Comparison of ENCODE assay signal across 32 mouse cellular contexts in genomic region chr4:108631616-108632015, GRCm38 (mm10). TPM values are rescaled to one million over a fixed set of nuclear protein-coding genes. Genes with fewer than 3 reads are reported as not detected.
DNase-seq lines count a peak whose midpoint lies in the region; ATAC-seq and TF ChIP-seq lines count a peak whose summit lies in the region.
"Had no signal": no experiment of that assay in that cellular context is flagged by ENCODE, and none has a peak within 500 bp of the region (broad histone marks: within the 10 kb centered on the region; RNA-seq: fewer than 3 reads in every experiment).

No protein-coding gene starts in this region.

- no peak overlapping the region for H3K9ac ChIP-seq in hindbrain, postnatal 0 days (replicated peaks; ENCODE audit: low read length)
- H3K9ac ChIP-seq: embryonic facial prominence, embryonic 12.5 days; embryonic facial prominence, embryonic 15.5 days; forebrain, embryonic 12.5 days; forebrain, embryonic 15.5 days; heart, embryonic 12.5 days; heart, embryonic 15.5 days; hindbrain, embryonic 13.5 days had no signal

- H3K4me3 ChIP-seq in hindbrain, postnatal 0 days (ENCODE audit: low read length) = no peak overlapping the region
- H3K4me3 ChIP-seq: embryonic facial prominence, embryonic 12.5 days; embryonic facial prominence, embryonic 15.5 days; forebrain, embryonic 12.5 days; forebrain, embryonic 15.5 days; heart, embryonic 12.5 days; heart, embryonic 15.5 days; hindbrain, embryonic 10.5 days; hindbrain, embryonic 13.5 days had no signal

- H3K4me2 ChIP-seq in hindbrain, postnatal 0 days (ENCODE audit: low read depth, low read length) = no peak overlapping the region
- H3K4me2 ChIP-seq: embryonic facial prominence, embryonic 12.5 days; embryonic facial prominence, embryonic 15.5 days; forebrain, embryonic 12.5 days; forebrain, embryonic 15.5 days; heart, embryonic 12.5 days; heart, embryonic 15.5 days; hindbrain, embryonic 13.5 days had no signal

- TF ChIP-seq CTCF in hindbrain, postnatal 0 days (IDR thresholded peaks at IDR 0.05; ENCODE audit: low read depth) = no peak

- no peaks in the 10 kb centered on the region for H3K4me1 ChIP-seq in hindbrain, postnatal 0 days (ENCODE audit: insufficient read depth, low read length)
- H3K4me1 ChIP-seq: embryonic facial prominence, embryonic 12.5 days; embryonic facial prominence, embryonic 15.5 days; forebrain, embryonic 15.5 days; heart, embryonic 12.5 days; heart, embryonic 15.5 days; hindbrain, embryonic 13.5 days had no signal

- WGBS in hindbrain, postnatal 0 days = 97% methylated on average over 4 of the region's 4 CpGs

- no peak overlapping the region for H3K27ac ChIP-seq in hindbrain, postnatal 0 days
- H3K27ac ChIP-seq: embryonic facial prominence, embryonic 12.5 days; embryonic facial prominence, embryonic 15.5 days; forebrain, embryonic 12.5 days; forebrain, embryonic 15.5 days; heart, embryonic 15.5 days; hindbrain, embryonic 10.5 days; hindbrain, embryonic 13.5 days had no signal

- ATAC-seq in frontal cortex, adult (ENCODE audit: low TSS enrichment) = peak; percentile 42
- no peak for ATAC-seq in hindbrain, postnatal 0 days
- ATAC-seq: forebrain, embryonic 15.5 days; hindbrain, embryonic 16.5 days; inflammation-experienced regulatory T-cells, adult 6 months; intestine, embryonic 16.5 days; Patski had no signal

- H3K9me3 ChIP-seq in hindbrain, postnatal 0 days (ENCODE audit: low read length) = no peaks in the 10 kb centered on the region
- H3K9me3 ChIP-seq: embryonic facial prominence, embryonic 12.5 days; embryonic facial prominence, embryonic 15.5 days; forebrain, embryonic 12.5 days; forebrain, embryonic 15.5 days; G1E; heart, embryonic 12.5 days; heart, embryonic 15.5 days; hindbrain, embryonic 10.5 days; hindbrain, embryonic 13.5 days had no signal

- DNase-seq in frontal cortex, postnatal 14 days (ENCODE audit: low spot score in 2 of 2) = no peak
- DNase-seq in heart, adult 11 months = peak; percentile 29
- DNase-seq in heart, adult 8-10 months (ENCODE audit: low spot score) = no peak
- DNase-seq in brain, adult 2 months (ENCODE audit: low read depth, low spot score) = peak; percentile 61
- DNase-seq in hindbrain, postnatal 0 days (ENCODE audit: low spot score) = no peak
- DNase-seq: adrenal gland, postnatal 10 days; adrenal gland, postnatal 36 days; B cell, adult 2 months; cerebellum, adult 11 months; cerebellum, adult 2 months; cerebellum, adult 9-11 months; cerebellum, postnatal 25 days; gastrocnemius, postnatal 10 days; gastrocnemius, postnatal 36 days; heart, postnatal 10 days; heart, postnatal 36 days; kidney, adult 18-20 months had no signal

- H3K36me3 ChIP-seq in hindbrain, postnatal 0 days (ENCODE audit: insufficient read depth, low read length) = peaks cover 29% of the 10 kb centered on the region

- H3K27me3 ChIP-seq in hindbrain, postnatal 0 days (ENCODE audit: insufficient read depth, low read length) = no peaks in the 10 kb centered on the region
- H3K27me3 ChIP-seq: CH12.LX; embryonic facial prominence, embryonic 12.5 days; embryonic facial prominence, embryonic 15.5 days; forebrain, embryonic 12.5 days; forebrain, embryonic 15.5 days; heart, embryonic 12.5 days; heart, embryonic 15.5 days; hindbrain, embryonic 13.5 days; Patski had no signal

RNA-seq across cellular contexts. Expression of gene Cc2d1b, which starts 11.9 kb away (rescaled TPM):
- 10 to 100 TPM; 15.4 to 15.8 (median 15.8) TPM for total RNA-seq in heart, adult 8-10 months (2022)
- 39.4 and 40.8 TPM in 2 replicates for total RNA-seq in hindbrain, postnatal 0 days (2014; rRNA removed)
- polyA plus RNA-seq in hindbrain, postnatal 0 days (2015; fragmentation: Nextera tagmentation; extraction: Ambion mirVana) = 18.7 and 19.9 TPM in 2 replicates

RNA-seq across cellular contexts. Expression of gene Orc1, which starts 52.4 kb away (rescaled TPM):
- under 1 TPM in 1 of 4 experiments, not detected in 3; 0.40 TPM for total RNA-seq in heart, adult 8-10 months (2022)
- total RNA-seq in hindbrain, postnatal 0 days (2014; rRNA removed) = 0.65 and 2.7 TPM in 2 replicates
- polyA plus RNA-seq in hindbrain, postnatal 0 days (2015; fragmentation: Nextera tagmentation; extraction: Ambion mirVana) = 1.3 and 1.8 TPM in 2 replicates

RNA-seq across cellular contexts. Expression of gene Prpf38a, which starts 52.5 kb away (rescaled TPM):
- 10 to 100 TPM; 12.3 to 16.5 (median 13.5) TPM for total RNA-seq in heart, adult 8-10 months (2022)
- 14.8 and 19.9 TPM in 2 replicates for total RNA-seq in hindbrain, postnatal 0 days (2014; rRNA removed)
- 59.6 and 65.6 TPM in 2 replicates for polyA plus RNA-seq in hindbrain, postnatal 0 days (2015; fragmentation: Nextera tagmentation; extraction: Ambion mirVana)

Comparison
In these comparisons a context has a peak if more than half of its experiments do, and no peak if none do; other contexts are left out.
1. DNase-seq: peak in heart, adult 11 months (single experiment) and brain, adult 2 months (single experiment); none in frontal cortex, postnatal 14 days (0 of 2), heart, adult 8-10 months (single experiment) and hindbrain, postnatal 0 days (single experiment).